Mouse (Mus musculus) MEL (cell line): ENCODE results near the gene Kansl2. TPM values are rescaled to one million over a fixed set of nuclear protein-coding genes. Genes with fewer than 3 reads are reported as not detected.

Source experiments
- DNase-seq: peaks from one replicate; pipeline ENCODE4 v3.0.0; 2011; ENCODE audit warnings: low read depth, low spot score
- H3K27ac ChIP-seq: 2 replicates; pipeline ENCODE4 v1.5.1; 2012; ENCODE audit warnings: low read depth, mild to moderate bottlenecking, control low read depth, low read length, moderate library complexity; ENCODE audit not compliant: control insufficient read depth
- H3K27me3 ChIP-seq, 2 experiments: fragments of 150-350 bp in 1 of 2; sonication (generic) in 1 of 2; 2 replicates each; pipeline ENCODE4 v1.6.1; 2012; ENCODE audit warnings: low read length in 2 of 2, mild to moderate bottlenecking in 2 of 2, improper control_type of control experiment in 1 of 2, moderate library complexity in 1 of 2; ENCODE audit not compliant: insufficient read depth in 2 of 2, control insufficient read depth in 1 of 2
- H3K36me3 ChIP-seq, 2 experiments: 2 replicates each; pipeline ENCODE4 v1.6.1; 2012 to 2014; ENCODE audit warnings: low read length in 2 of 2, improper control_type of control experiment in 1 of 2, inconsistent platforms in 1 of 2, mild to moderate bottlenecking in 1 of 2; ENCODE audit not compliant: insufficient read depth in 2 of 2, control insufficient read depth in 1 of 2
- H3K4me1 ChIP-seq, 2 experiments: fragments of 150-350 bp in 1 of 2; sonication (generic) in 1 of 2; 2 replicates each; pipeline ENCODE4 v1.6.1; 2012; ENCODE audit warnings: low read length in 2 of 2, improper control_type of control experiment in 1 of 2, mild to moderate bottlenecking in 1 of 2; ENCODE audit not compliant: insufficient read depth in 2 of 2, control insufficient read depth in 1 of 2
- H3K4me3 ChIP-seq, 2 experiments: fragments of 150-350 bp in 1 of 2; sonication (generic) in 1 of 2; 2 replicates each; pipeline ENCODE4 v1.5.1; 2012; ENCODE audit warnings: low read depth in 2 of 2, low read length in 2 of 2, mild to moderate bottlenecking in 2 of 2, moderate library complexity in 2 of 2, control low read depth in 1 of 2, improper control_type of control experiment in 1 of 2; ENCODE audit not compliant: control insufficient read depth in 1 of 2, insufficient read depth in 1 of 2
- H3K79me2 ChIP-seq: 2 replicates; pipeline ENCODE4 v1.6.1; 2012; ENCODE audit warnings: mild to moderate bottlenecking, low read length, moderate library complexity; ENCODE audit not compliant: control insufficient read depth, poor library complexity, insufficient read depth
- H3K9ac ChIP-seq: 2 replicates; pipeline ENCODE4 v1.6.1; 2012; ENCODE audit warnings: low read depth, mild to moderate bottlenecking, control low read depth, low read length, moderate library complexity; ENCODE audit not compliant: control insufficient read depth, poor library complexity, severe bottlenecking
- H3K9me3 ChIP-seq: fragments of 150-350 bp; sonication (generic); replicated peaks from 2 replicates; pipeline ENCODE4 v1.6.1; 2012; ENCODE audit warnings: mild to moderate bottlenecking, low read length, improper control_type of control experiment, moderate library complexity; ENCODE audit not compliant: insufficient read depth
- BHLHE40 ChIP-seq: IDR thresholded peaks from 2 replicates; pipeline ENCODE4 v1.6.1; 2012; ENCODE audit warnings: low read depth, mild to moderate bottlenecking, inconsistent platforms, low read length, improper control_type of control experiment, borderline replicate concordance
- CHD1 ChIP-seq: IDR thresholded peaks from 2 replicates; pipeline ENCODE4 v1.6.1; 2012; ENCODE audit warnings: low read depth, mild to moderate bottlenecking, inconsistent platforms, low read length, improper control_type of control experiment
- E2F4 ChIP-seq: IDR thresholded peaks from 2 replicates; pipeline ENCODE4 v1.6.1; 2011; ENCODE audit warnings: low read depth, low read length, improper control_type of control experiment, borderline replicate concordance
- ELF1 ChIP-seq: IDR thresholded peaks from 2 replicates; pipeline ENCODE4 v1.6.1; 2014; ENCODE audit warnings: low read depth, mild to moderate bottlenecking, inconsistent platforms, low read length, improper control_type of control experiment, moderate library complexity
- EP300 ChIP-seq, 2 experiments: IDR thresholded peaks; 2 replicates each; pipeline ENCODE4 v1.6.1; 2011; ENCODE audit warnings: improper control_type of control experiment in 2 of 2, low read length in 2 of 2, low read depth in 1 of 2, mild to moderate bottlenecking in 1 of 2
- ETS1 ChIP-seq: IDR thresholded peaks from 2 replicates; pipeline ENCODE4 v1.6.1; 2012; ENCODE audit warnings: low read depth, mild to moderate bottlenecking, inconsistent platforms, low read length, improper control_type of control experiment, moderate library complexity
- GABPA ChIP-seq: IDR thresholded peaks from 2 replicates; pipeline ENCODE4 v1.6.1; 2012; ENCODE audit warnings: low read depth, mild to moderate bottlenecking, inconsistent platforms, low read length, improper control_type of control experiment, moderate library complexity
- GATA1 ChIP-seq: IDR thresholded peaks from 2 replicates; pipeline ENCODE4 v1.6.1; 2011; ENCODE audit warnings: low read depth, low read length, improper control_type of control experiment
- JUND ChIP-seq: IDR thresholded peaks from 2 replicates; pipeline ENCODE4 v1.6.1; 2011; ENCODE audit warnings: low read depth, mild to moderate bottlenecking, improper control_type of control experiment, low read length
- MAZ ChIP-seq: IDR thresholded peaks from 2 replicates; pipeline ENCODE4 v1.6.1; 2012; ENCODE audit warnings: low read depth, mild to moderate bottlenecking, inconsistent platforms, low read length, improper control_type of control experiment
- MEF2A ChIP-seq: IDR thresholded peaks from 2 replicates; pipeline ENCODE4 v1.6.1; 2014; ENCODE audit warnings: low read depth, mild to moderate bottlenecking, inconsistent platforms, low read length, improper control_type of control experiment; ENCODE audit not compliant: poor library complexity, insufficient replicate concordance, severe bottlenecking; ENCODE audit errors: extremely low read depth
- MXI1 ChIP-seq: IDR thresholded peaks from 2 replicates; pipeline ENCODE4 v1.6.1; 2011; ENCODE audit warnings: mild to moderate bottlenecking, low read depth, low read length, improper control_type of control experiment
- MYB ChIP-seq: IDR thresholded peaks from 2 replicates; pipeline ENCODE4 v1.6.1; 2011; ENCODE audit warnings: mild to moderate bottlenecking, low read depth, low read length, improper control_type of control experiment
- MYC ChIP-seq: IDR thresholded peaks from 2 replicates; pipeline ENCODE4 v1.6.1; 2011; ENCODE audit warnings: low read depth, mild to moderate bottlenecking, low read length, improper control_type of control experiment, moderate library complexity
- NELFE ChIP-seq: IDR thresholded peaks from 2 replicates; pipeline ENCODE4 v1.6.1; 2011; ENCODE audit warnings: low read depth, low read length, improper control_type of control experiment
- NRF1 ChIP-seq: IDR thresholded peaks from 2 replicates; pipeline ENCODE4 v1.6.1; 2014; ENCODE audit warnings: low read depth, mild to moderate bottlenecking, inconsistent platforms, low read length, improper control_type of control experiment, moderate library complexity; ENCODE audit not compliant: poor library complexity, insufficient read depth, severe bottlenecking
- POLR2A ChIP-seq, 2 experiments: IDR thresholded peaks; 2 replicates each; pipeline ENCODE4 v1.6.1; 2011 to 2012; ENCODE audit warnings: low read length in 2 of 2, mild to moderate bottlenecking in 2 of 2, control low read depth in 1 of 2, improper control_type of control experiment in 1 of 2, low read depth in 1 of 2, moderate library complexity in 1 of 2; ENCODE audit not compliant: control insufficient read depth in 1 of 2, insufficient read depth in 1 of 2, poor library complexity in 1 of 2
- POLR2AphosphoS2 ChIP-seq: IDR thresholded peaks from 2 replicates; pipeline ENCODE4 v1.6.1; 2011; ENCODE audit warnings: low read length, improper control_type of control experiment
- POLR2AphosphoS5 ChIP-seq: IDR thresholded peaks from 2 replicates; pipeline ENCODE4 v1.6.1; 2012; ENCODE audit warnings: low read depth, borderline replicate concordance, mild to moderate bottlenecking, inconsistent platforms, low read length, moderate library complexity, mixed read lengths
- RAD21 ChIP-seq: IDR thresholded peaks from 2 replicates; pipeline ENCODE4 v1.6.1; 2011; ENCODE audit warnings: mild to moderate bottlenecking, low read depth, low read length, improper control_type of control experiment
- RCOR1 ChIP-seq: IDR thresholded peaks from 2 replicates; pipeline ENCODE4 v1.6.1; 2012; ENCODE audit warnings: low read depth, mild to moderate bottlenecking, inconsistent platforms, low read length, improper control_type of control experiment
- SIN3A ChIP-seq: IDR thresholded peaks from 2 replicates; pipeline ENCODE4 v1.6.1; 2012; ENCODE audit warnings: low read length, improper control_type of control experiment, inconsistent platforms
- SMC3 ChIP-seq: IDR thresholded peaks from 2 replicates; pipeline ENCODE4 v1.6.1; 2011; ENCODE audit warnings: low read depth, low read length, improper control_type of control experiment
- TAL1 ChIP-seq: IDR thresholded peaks from 2 replicates; pipeline ENCODE4 v1.6.1; 2012; ENCODE audit warnings: mild to moderate bottlenecking, inconsistent platforms, low read length, moderate library complexity, mixed read lengths
- TCF12 ChIP-seq: IDR thresholded peaks from 2 replicates; pipeline ENCODE4 v1.6.1; 2014; ENCODE audit warnings: low read depth, mild to moderate bottlenecking, inconsistent platforms, low read length, improper control_type of control experiment, moderate library complexity
- USF1 ChIP-seq: IDR thresholded peaks from 2 replicates; pipeline ENCODE4 v1.6.1; 2014; ENCODE audit warnings: low read depth, mild to moderate bottlenecking, inconsistent platforms, low read length, improper control_type of control experiment, moderate library complexity
- USF2 ChIP-seq, 2 experiments: IDR thresholded peaks; 2 replicates each; pipeline ENCODE4 v1.6.1; 2011 to 2012; ENCODE audit warnings: improper control_type of control experiment in 2 of 2, low read length in 2 of 2, borderline replicate concordance in 1 of 2, inconsistent platforms in 1 of 2, low read depth in 1 of 2, mild to moderate bottlenecking in 1 of 2; ENCODE audit not compliant: insufficient read depth in 1 of 2
- ZC3H11A ChIP-seq: IDR thresholded peaks from 2 replicates; pipeline ENCODE4 v1.6.1; 2012; ENCODE audit warnings: low read depth, mild to moderate bottlenecking, inconsistent platforms, low read length, improper control_type of control experiment
- ZKSCAN1 ChIP-seq: IDR thresholded peaks from 2 replicates; pipeline ENCODE4 v1.6.1; 2012; ENCODE audit warnings: low read depth, mild to moderate bottlenecking, inconsistent platforms, low read length, improper control_type of control experiment, moderate library complexity
- ZMIZ1 ChIP-seq: IDR thresholded peaks from 2 replicates; pipeline ENCODE4 v1.6.1; 2012; ENCODE audit warnings: low read depth, mild to moderate bottlenecking, inconsistent platforms, low read length, improper control_type of control experiment, moderate library complexity
- ZNF384 ChIP-seq: IDR thresholded peaks from 2 replicates; pipeline ENCODE4 v1.6.1; 2012; ENCODE audit warnings: low read depth, mild to moderate bottlenecking, inconsistent platforms, low read length, improper control_type of control experiment
- polyA plus RNA-seq, 2 experiments: library from polyadenylated mRNA; stranded (reverse) in 1 of 2; unstranded in 1 of 2; fragments of >175 nt in 1 of 2; fragments of >200 nt in 1 of 2; gene quantifications; 2 replicates each; pipeline versions ENCODE4 v1.2.1 to v1.2.4; 2012; ENCODE audit warnings: low replicate concordance in 2 of 2, low read depth in 1 of 2; ENCODE audit not compliant: insufficient read length in 2 of 2, insufficient read depth in 1 of 2, missing spikeins in 1 of 2
- total RNA-seq: library from RNA; depleted of rRNA; stranded (reverse); fragments of 300-350 nt; gene quantifications from 2 replicates; pipeline ENCODE4 v1.2.3, GENCODE M21; 2012

Gene Kansl2
- total and polyA plus RNA-seq, 3 experiments = 157 to 170 TPM; not detected in 1

GRCm38 (mm10) chr15:98511386-98511928, 22.6 kb downstream of the Kansl2 start (continued):
- TF ChIP-seq MEF2A (no peak), ZC3H11A (no peak)

- Histone ChIP-seq H3K27ac (peak overlapping the region; percentile 90), H3K4me3 (peak overlapping the region; percentile 72 to 73), H3K9ac (peak overlapping the region; percentile 76), H3K79me2 (no peaks in the 10 kb centered on the region; the same call in 1 of the 2 replicates), H3K27me3 (no peaks in the 10 kb centered on the region), H3K9me3 (no peaks in the 10 kb centered on the region), H3K4me1 (peaks cover 19 to 40% of the 10 kb centered on the region in 2 experiments), H3K36me3 (peaks cover 0 to 25% of the 10 kb centered on the region in 2 experiments; a peak in 2 of 4 replicates)
- peak; percentile 98 for DNase-seq
- TF ChIP-seq ETS1 (0 out of 2 replicates have a peak, but pooled peaks have one; percentile 39), TAL1 (no peak), EP300 (IDR thresholded peaks at IDR 0.05; ENCODE audit: low read depth in 1 of 2, low read length in 2 of 2) (peak in 1 of 2 experiments; percentile 15; a peak in 2 of 4 replicates), E2F4 (no peak), MYC (peak; percentile 42; the same call in 1 of the 2 replicates), ZC3H11A (peak; percentile 86), SIN3A (peak; percentile 77), RCOR1 (no peak), TCF12 (no peak), MAZ (peak; percentile 89), JUND (0 out of 2 replicates have a peak, but pooled peaks have one; percentile 22), ELF1 (0 out of 2 replicates have a peak, but pooled peaks have one; percentile 28), NRF1 (no peak), RAD21 (peak; percentile 90), NELFE (no peak), ZMIZ1 (no peak), ZKSCAN1 (no peak), BHLHE40 (no peak; the same call in 1 of the 2 replicates), MYB (no peak), CHD1 (no peak; the same call in 1 of the 2 replicates), GATA1 (peak; percentile 54), USF1 (0 out of 2 replicates have a peak, but pooled peaks have one; percentile 45), POLR2AphosphoS5 (no peak), USF2 (IDR thresholded peaks at IDR 0.05; ENCODE audit: borderline replicate concordance in 1 of 2, insufficient read depth in 1 of 2, low read depth in 1 of 2, low read length in 2 of 2) (no peak), ZNF384 (0 out of 2 replicates have a peak, but pooled peaks have one; percentile 47), MXI1 (no peak; the same call in 1 of the 2 replicates), POLR2AphosphoS2 (no peak), SMC3 (peak; percentile 80), POLR2A (IDR thresholded peaks at IDR 0.05; ENCODE audit: control insufficient read depth in 1 of 2, insufficient read depth in 1 of 2, low read depth in 1 of 2, low read length in 2 of 2, poor library complexity in 1 of 2) (peak in 1 of 2 experiments; percentile 42; a peak in 1 of 4 replicates), GABPA (no peak)
Measured at GRCm38 (mm10) chr15:98510438-98511385, 23.4 kb downstream of the Kansl2 start.
